Mouse (Mus musculus) induced T-regulatory cell, adult 2 months (primary cell): ENCODE results near the gene Gpx2.
"Not testable (repeated sequence)": the region's sequence is repeated elsewhere in the genome, so short reads cannot be mapped to it uniquely, and the experiment has no call there.

Experiments used
- DNase-seq: peaks from one replicate; pipeline ENCODE4 v3.0.0-alpha.2; 2012; ENCODE audit warnings: low read depth

The Gpx2 gene

GRCm38 (mm10) chr12:76803700-76804252, 8.4 kb upstream of the Gpx2 start:
- DNase-seq: peak; percentile 64

- no peak for DNase-seq
These were observed 7.7 kb upstream of the Gpx2 start for GRCm38 (mm10) chr12:76803028-76803427.

GRCm38 (mm10) chr12:76798008-76798720, 2.8 kb upstream of the Gpx2 start:
- DNase-seq: no peak

- no peak for DNase-seq
These were observed 1.7 kb upstream of the Gpx2 start for GRCm38 (mm10) chr12:76796938-76797539.

- DNase-seq: not testable (repeated sequence)
These were observed 2.8 kb downstream of the Gpx2 start for GRCm38 (mm10) chr12:76792540-76792939.

- no peak for DNase-seq
These were observed 4.8 kb downstream of the Gpx2 start for GRCm38 (mm10) chr12:76790446-76791084.

- no peak for DNase-seq
These were observed 11.2 kb downstream of the Gpx2 start for GRCm38 (mm10) chr12:76784056-76784619.

GRCm38 (mm10) chr12:76780639-76781468, 14.5 kb downstream of the Gpx2 start:
- no peak for DNase-seq

GRCm38 (mm10) chr12:76779951-76780350, 15.4 kb downstream of the Gpx2 start:
- DNase-seq: no peak

GRCm38 (mm10) chr12:76778305-76779083, 16.9 kb downstream of the Gpx2 start:
- DNase-seq: peak; percentile 69

- peak; percentile 35 for DNase-seq
These were observed 17.5 kb downstream of the Gpx2 start for GRCm38 (mm10) chr12:76777845-76778244.

- no peak for DNase-seq
These were observed 18.5 kb downstream of the Gpx2 start for GRCm38 (mm10) chr12:76776898-76777297.

GRCm38 (mm10) chr12:76775132-76775531, 20.2 kb downstream of the Gpx2 start:
- no peak for DNase-seq

GRCm38 (mm10) chr12:76774652-76775051, 20.7 kb downstream of the Gpx2 start:
- peak; percentile 7 for DNase-seq

GRCm38 (mm10) chr12:76771540-76771939, 23.8 kb downstream of the Gpx2 start:
- no peak for DNase-seq

GRCm38 (mm10) chr12:76770841-76771500, 24.4 kb downstream of the Gpx2 start:
- DNase-seq: no peak

- DNase-seq: no peak
These were observed 29.3 kb downstream of the Gpx2 start for GRCm38 (mm10) chr12:76765901-76766630.

GRCm38 (mm10) chr12:76765354-76765851, 30.0 kb downstream of the Gpx2 start, which contains the start of the genes Churc1 and Fntb:
Gene Churc1, plus strand, starts transcription at chr12:76765538.
Gene Fntb, plus strand, starts transcription at chr12:76765589.
- DNase-seq: peak; percentile 100

- DNase-seq: peak; percentile 91
These were observed 42.6 kb downstream of the Gpx2 start for GRCm38 (mm10) chr12:76752652-76753318.
